Mouse (Mus musculus): ENCODE data around the gene M1ap.

DNA sequence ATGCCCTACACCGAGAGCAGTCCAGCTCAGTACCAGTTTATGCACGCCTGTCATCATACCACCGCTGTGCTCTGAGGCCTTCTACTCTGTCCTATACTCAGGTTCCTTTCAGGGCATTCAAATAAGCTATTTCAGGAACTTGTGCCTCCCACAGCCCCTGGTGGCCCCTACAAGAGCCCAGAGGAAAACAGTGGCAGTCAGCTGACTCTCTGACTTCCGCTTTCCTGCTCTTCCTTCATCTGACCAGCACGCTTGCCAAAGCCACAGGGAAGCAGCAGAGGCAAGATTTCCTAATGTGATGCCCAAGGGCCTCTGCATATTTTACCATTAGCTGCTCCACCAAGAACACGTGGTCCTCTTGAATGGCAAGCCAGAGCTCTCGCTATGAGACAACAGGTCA, 58.2 kb downstream of the M1ap start:
- no peak for TF ChIP-seq GATA1 (IDR thresholded peaks at IDR 0.05; ENCODE audit: low read length)
- TF ChIP-seq TAL1 (IDR thresholded peaks at IDR 0.05; ENCODE audit: low read length) = no peak

Measured in erythroblast, embryonic 14.5 days (primary cell).